Mouse (Mus musculus): ENCODE measurements around the gene Pigl.

Pigl gene

GRCm38 (mm10) chr11:62513311-62513710 is 55.1 kb downstream of the Pigl start:
- no peak for DNase-seq (ENCODE audit: low spot score in 2 of 2)

GRCm38 (mm10) chr11:62518991-62519390 is 60.7 kb downstream of the Pigl start:
- DNase-seq (ENCODE audit: low spot score in 2 of 2) = no peak

DNA sequence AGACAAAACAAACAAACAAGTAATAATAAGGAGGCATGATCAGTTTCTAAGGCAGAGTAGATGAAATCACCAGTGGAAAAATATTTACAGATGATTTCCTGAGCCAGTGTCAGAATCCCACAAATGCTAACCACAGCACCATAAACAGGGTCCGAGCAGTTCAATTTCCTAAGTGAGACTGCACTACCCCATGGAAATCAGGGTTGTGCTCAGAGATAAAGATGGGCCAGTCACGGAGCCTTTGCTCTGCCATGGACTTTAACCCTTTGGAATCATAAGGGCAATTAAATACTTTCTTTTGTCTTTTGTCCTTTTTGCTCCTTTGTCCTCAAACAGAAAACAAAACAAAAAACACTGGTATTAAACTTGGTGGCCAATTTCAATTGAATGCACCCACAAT is 64.0 kb downstream of the Pigl start:
- no peak for DNase-seq (ENCODE audit: low spot score in 2 of 2)

- DNase-seq (ENCODE audit: low spot score in 2 of 2) = no peak
Observed at GRCm38 (mm10) chr11:62537089-62537488, 78.8 kb downstream of the Pigl start.

DNA sequence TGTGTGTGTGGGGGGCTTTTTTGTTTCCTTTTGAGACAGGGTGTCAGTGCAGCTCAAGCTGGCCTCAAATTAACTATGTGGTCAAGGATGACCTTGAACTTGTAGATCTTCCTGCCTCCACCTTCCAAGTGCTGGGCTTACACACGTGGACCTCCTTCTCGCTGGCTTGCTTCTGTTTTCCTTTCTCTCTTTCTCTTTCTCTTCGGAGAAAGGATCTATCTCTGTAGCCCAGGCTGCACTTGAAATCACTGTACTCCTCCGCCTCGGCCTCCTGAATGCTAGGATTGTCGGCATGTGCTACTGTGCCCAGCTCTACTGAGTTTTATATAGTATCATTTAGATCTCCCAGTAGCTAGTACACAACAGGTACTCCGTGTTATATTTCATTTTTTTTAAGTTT is 79.3 kb downstream of the Pigl start:
- no peak for DNase-seq (ENCODE audit: low spot score in 2 of 2)

DNA sequence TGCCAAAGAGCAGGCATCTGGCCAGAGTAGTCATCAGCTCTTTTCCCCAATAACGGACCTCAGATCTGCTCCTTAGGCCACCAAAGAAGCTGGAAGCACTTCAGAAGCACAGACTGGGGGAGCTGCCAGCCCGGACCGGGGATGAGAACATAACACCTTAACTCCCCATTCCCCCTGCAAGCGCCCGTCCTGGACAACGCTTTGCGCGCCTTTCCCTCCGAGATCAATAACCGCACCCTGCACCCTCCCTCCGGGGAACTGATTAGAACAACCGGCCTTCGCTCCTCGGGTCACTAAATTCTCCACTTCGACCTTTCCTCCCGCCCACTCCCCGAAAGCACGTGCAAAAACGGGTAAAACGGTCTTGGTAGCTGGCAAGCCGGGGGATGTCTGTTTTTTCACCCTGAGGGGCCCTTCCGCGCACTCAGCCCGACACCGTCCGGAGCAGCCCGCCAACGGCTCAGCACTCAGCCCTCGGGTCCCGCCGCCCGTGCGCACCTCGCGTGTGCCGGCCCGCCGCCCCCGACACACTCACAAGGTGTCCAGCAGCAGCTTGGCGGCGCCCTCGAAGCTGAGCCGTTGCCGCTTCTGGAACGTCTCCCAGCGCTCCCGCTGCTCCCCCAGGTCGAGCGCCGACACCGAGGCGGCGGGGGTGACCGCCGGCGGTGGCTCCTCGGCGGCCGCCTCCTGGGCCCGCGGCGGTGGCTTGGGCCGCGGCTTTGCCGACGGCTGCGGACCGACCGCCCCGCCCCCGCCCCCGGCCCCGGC is 80.2 kb downstream of the Pigl start:
- peak; percentile 61 to 63 for DNase-seq (ENCODE audit: low spot score in 2 of 2)

- DNase-seq (ENCODE audit: low spot score in 2 of 2) = peak in 1 of 2 experiments; percentile 75
Observed at GRCm38 (mm10) chr11:62539089-62539890, 81.0 kb downstream of the Pigl start, which contains the start of gene Cenpv. TSS of gene Cenpv (minus strand) at chr11:62539261.

DNA sequence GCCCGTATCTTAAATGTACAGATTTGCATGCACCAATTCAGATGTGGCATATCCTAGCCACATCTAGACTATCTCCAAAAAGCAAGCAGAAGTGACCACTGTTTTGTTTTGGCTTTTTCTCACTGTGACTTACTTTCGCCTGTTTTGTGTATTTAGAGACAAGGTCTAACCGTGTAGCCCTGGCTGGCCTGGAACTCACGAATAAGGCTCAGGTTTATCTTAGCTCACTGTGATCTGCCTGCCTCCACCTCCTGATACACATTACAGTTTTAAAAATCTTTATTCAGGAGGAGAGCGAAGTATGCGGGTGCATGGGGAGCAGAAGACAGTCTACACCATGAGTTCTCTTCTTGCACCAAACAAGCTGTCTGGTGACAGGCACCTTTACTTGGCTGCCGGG is 81.9 kb downstream of the Pigl start:
- no peak for DNase-seq (ENCODE audit: low spot score in 2 of 2)

- DNase-seq (ENCODE audit: low spot score in 2 of 2) = no peak
Observed at GRCm38 (mm10) chr11:62540969-62541368, 82.7 kb downstream of the Pigl start.

DNA sequence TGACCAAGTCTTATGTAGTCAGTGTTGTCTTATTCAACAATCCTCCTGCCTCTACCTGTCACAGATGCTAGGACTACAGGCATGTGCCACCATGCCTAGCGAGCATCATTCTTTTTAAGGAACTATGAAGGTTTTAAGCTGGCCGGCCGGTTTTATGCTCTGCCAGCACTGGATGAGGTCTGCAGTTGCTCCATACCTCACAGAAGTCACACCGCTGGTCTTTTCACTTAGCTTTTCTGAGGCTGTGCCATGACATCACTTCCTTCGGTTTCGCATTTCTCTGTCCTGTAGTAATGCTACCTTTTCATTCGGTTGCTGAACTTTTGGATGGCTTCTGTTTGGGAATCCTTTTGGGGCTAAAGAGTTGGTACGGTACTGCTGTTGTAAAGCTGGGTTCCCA is 83.3 kb downstream of the Pigl start:
- DNase-seq (ENCODE audit: low spot score in 2 of 2) = no peak

DNA sequence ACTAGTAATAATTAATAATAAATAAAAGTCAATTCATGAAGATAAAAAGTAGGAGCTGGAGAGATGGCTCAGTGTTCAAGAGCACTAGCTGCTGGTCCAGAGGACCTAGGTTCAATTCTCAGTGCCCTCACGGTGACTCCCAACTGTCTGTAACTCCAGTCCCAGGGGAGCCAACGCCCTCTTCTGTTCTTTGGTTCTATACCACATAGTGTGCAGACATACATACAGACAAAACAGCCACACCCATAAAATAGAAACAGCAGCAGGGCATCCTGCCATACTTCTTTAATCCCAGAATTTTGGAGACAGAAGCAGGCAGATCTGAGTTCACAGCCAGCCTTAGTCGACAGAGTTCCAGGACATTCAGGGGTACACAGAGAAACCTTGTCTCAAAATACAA is 85.7 kb downstream of the Pigl start:
- no peak for DNase-seq (ENCODE audit: low spot score in 2 of 2)

DNA sequence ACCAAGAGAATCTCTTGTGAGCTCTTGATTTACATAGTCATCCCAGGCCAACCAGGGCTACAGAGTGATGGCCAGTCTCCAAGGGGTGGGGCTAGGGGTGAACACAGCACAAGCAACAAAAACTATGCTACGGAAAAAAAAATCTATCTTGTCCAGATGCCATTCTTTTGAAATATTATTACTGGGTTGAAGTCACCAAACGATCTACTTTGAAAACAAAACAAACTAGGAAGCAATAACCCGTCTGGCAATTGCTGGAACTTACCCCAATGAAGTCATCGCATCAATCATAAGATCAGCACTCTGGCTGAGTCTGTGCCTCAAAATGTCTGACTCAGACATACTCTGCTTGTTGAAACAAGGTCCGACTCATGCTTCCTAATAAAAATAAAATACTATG is 91.5 kb downstream of the Pigl start:
- peak; percentile 65 to 70 for DNase-seq (ENCODE audit: low spot score in 2 of 2)

DNA sequence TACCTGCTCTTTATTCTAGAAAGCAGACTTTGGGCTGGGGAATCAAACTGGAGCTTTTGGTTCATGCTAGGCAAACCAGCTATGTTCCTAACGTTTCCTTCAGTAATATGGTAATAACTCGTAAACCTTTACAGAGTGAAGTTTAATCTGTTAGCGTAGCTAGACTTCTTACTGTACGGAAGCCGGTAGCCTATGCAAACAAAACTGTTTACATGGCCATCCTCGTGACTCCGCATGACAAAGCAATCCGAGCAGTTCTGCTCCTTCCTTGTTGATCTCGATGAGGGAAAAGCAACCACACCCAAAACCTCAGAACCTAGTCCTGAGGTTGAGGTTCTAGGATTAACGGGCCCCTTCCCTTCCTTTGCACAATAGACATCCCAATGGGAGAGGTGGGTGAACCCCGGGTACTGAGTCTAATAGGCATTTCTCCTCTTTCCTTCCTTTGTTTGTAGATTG is 92.0 kb downstream of the Pigl start:
- DNase-seq (ENCODE audit: low spot score in 2 of 2) = peak in 1 of 2 experiments; percentile 37

- peak; percentile 98 to 99 for DNase-seq (ENCODE audit: low spot score in 2 of 2)
Observed at GRCm38 (mm10) chr11:62550727-62551225, 92.5 kb downstream of the Pigl start, which contains the start of gene Ubb. TSS of gene Ubb (plus strand) at chr11:62551171.

- DNase-seq (ENCODE audit: low spot score in 2 of 2) = peak; percentile 86 to 94
Observed at GRCm38 (mm10) chr11:62551226-62552119, 93.2 kb downstream of the Pigl start.

GRCm38 (mm10) chr11:62553186-62553585 is 94.9 kb downstream of the Pigl start:
- no peak for DNase-seq (ENCODE audit: low spot score in 2 of 2)

GRCm38 (mm10) chr11:62553633-62554032 is 95.4 kb downstream of the Pigl start:
- no peak for DNase-seq (ENCODE audit: low spot score in 2 of 2)

GRCm38 (mm10) chr11:62554163-62554855 is 96.0 kb downstream of the Pigl start:
- DNase-seq (ENCODE audit: low spot score in 2 of 2) = no peak

DNA sequence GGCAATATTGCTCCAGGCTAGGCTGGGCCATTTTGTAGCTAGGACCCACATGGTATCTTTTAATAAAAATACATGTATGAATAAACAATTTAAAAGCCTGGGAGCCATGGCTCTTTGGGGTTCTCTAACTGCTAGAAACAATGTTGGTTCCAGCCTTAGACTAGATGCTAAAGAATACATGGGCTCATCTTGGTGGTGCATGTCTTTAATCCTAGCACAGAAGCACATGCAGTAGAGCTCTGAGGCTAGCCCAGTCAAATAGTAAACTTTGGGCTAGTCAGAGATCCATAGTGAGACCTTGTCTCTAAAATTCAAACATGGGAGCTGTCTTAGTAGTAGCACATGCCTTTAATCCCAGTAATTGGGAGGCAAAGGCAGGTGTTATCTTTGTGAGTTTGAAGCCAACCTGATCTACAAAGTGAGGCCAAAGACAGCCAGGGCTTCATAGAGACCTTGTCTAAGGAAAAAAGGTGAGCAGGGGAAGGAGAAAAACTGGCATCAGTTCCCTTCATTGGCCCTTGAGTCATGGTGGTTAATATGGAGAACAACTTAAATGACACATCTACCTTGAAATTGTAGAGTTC is 96.8 kb downstream of the Pigl start:
- no peak for DNase-seq (ENCODE audit: low spot score in 2 of 2)

DNA sequence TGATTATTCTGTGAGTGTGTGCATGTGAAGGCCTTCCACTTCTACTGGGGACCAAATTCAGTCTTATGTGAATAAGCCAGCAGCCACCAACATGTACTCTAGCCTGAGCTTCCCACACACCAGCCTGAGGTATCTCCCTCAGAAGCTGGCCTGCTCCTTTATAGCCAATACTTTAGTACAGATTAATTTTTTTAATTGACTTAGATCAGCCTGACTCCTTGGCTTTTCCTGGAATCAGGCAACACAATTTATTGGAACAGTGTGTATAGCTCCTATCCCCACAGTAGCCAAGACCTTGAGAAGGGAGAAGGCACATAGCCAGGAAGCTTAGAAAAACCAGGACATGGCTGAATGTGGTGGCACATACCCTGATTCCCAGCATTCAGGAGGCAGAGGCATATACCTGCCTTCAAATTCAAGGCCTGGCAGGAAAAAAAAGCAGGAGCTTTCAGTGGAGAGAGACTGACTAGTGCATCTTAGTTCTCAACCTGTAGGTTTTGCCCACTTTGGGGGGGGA is 97.7 kb downstream of the Pigl start:
- no peak for DNase-seq (ENCODE audit: low spot score in 2 of 2)
